Mouse (Mus musculus): Measurements from ENCODE around the gene Zmiz1.

- TF ChIP-seq POLR2A (IDR thresholded peaks at IDR 0.05; ENCODE audit: borderline replicate concordance, extremely low read depth, low read depth, low read length) (no peak), CTCF (IDR thresholded peaks at IDR 0.05; ENCODE audit: insufficient read depth, low read length) (no peak)
Observed at GRCm38 (mm10) chr14:25640421-25641056, 181.6 kb downstream of the Zmiz1 start.
